ENCODE assay signal across 16 mouse cellular contexts in genomic region chr7:134787110-134787509, GRCm38 (mm10).
"Had no signal": no experiment of that assay in that cellular context is flagged by ENCODE, and none has a peak within 500 bp of the region (broad histone marks: within the 10 kb centered on the region; RNA-seq: fewer than 3 reads in every experiment).

No protein-coding gene starts in this region.

- H3K4me1 ChIP-seq: neural tube, embryonic 13.5 days; neural tube, embryonic 15.5 days; stomach, embryonic 15.5 days had no signal

- DNase-seq: retina, postnatal 1 day; right cerebral cortex, adult 18-20 months; right cerebral cortex, postnatal 14 days; right cerebral cortex, postnatal 25 days; right cerebral cortex, postnatal 4 days; spleen, adult 18-20 months; thymus, adult 18-20 months; thymus, adult 2 months; thymus, postnatal 14 days; thymus, postnatal 25 days; thymus, postnatal 36 days; thymus, postnatal 4 days had no signal

- H3K27ac ChIP-seq: neural tube, embryonic 13.5 days; neural tube, embryonic 15.5 days; stomach, embryonic 15.5 days; stomach, postnatal 0 days had no signal

- H3K36me3 ChIP-seq: neural tube, embryonic 15.5 days had no signal

- H3K4me2 ChIP-seq: neural tube, embryonic 13.5 days; neural tube, embryonic 15.5 days; stomach, embryonic 15.5 days had no signal

- H3K27me3 ChIP-seq: neural tube, embryonic 13.5 days; neural tube, embryonic 15.5 days; stomach, embryonic 15.5 days had no signal

- H3K9me3 ChIP-seq: neural tube, embryonic 13.5 days; neural tube, embryonic 15.5 days; stomach, embryonic 15.5 days had no signal

- H3K9ac ChIP-seq: neural tube, embryonic 13.5 days; neural tube, embryonic 15.5 days; stomach, embryonic 15.5 days had no signal

- H3K4me3 ChIP-seq: neural tube, embryonic 13.5 days; neural tube, embryonic 15.5 days; stomach, embryonic 15.5 days had no signal
